Mouse (Mus musculus) CH12.LX (cell line): ENCODE results near the gene Tmprss11e. TPM values are rescaled to one million over a fixed set of nuclear protein-coding genes. Genes with fewer than 3 reads are reported as not detected.

ENCODE experiments used
- DNase-seq: peaks from one replicate; pipeline ENCODE4 v3.0.0-alpha.2; 2013; ENCODE audit errors: extremely low read depth
- H3K27ac ChIP-seq: 2 replicates; pipeline ENCODE4 v1.5.1; 2012; ENCODE audit warnings: low read depth, mild to moderate bottlenecking, control low read depth, moderate library complexity; ENCODE audit not compliant: insufficient read depth
- H3K27me3 ChIP-seq: replicated peaks from 2 replicates; pipeline ENCODE3; 2012; ENCODE audit warnings: inconsistent platforms
- H3K36me3 ChIP-seq, 2 experiments: replicated peaks in 1 of 2; 2 replicates each; pipeline versions ENCODE3 to v1.6.1; 2012; ENCODE audit warnings: inconsistent platforms in 1 of 2, low read length in 1 of 2, mild to moderate bottlenecking in 1 of 2, mixed read lengths in 1 of 2, moderate library complexity in 1 of 2; ENCODE audit not compliant: control insufficient read depth in 1 of 2, insufficient read depth in 1 of 2
- H3K4me1 ChIP-seq, 2 experiments: 2 replicates each; pipeline ENCODE4 v1.6.1; 2012; ENCODE audit warnings: inconsistent platforms in 1 of 2, moderate library complexity in 1 of 2; ENCODE audit not compliant: insufficient read depth in 2 of 2, control insufficient read depth in 1 of 2
- H3K4me2 ChIP-seq: 2 replicates; pipeline ENCODE4 v1.6.1; 2012; ENCODE audit warnings: low read depth, mild to moderate bottlenecking, control low read depth; ENCODE audit not compliant: poor library complexity, insufficient read depth, severe bottlenecking
- H3K4me3 ChIP-seq, 3 experiments: fragments of 150-350 bp in 1 of 3; sonication (generic) in 1 of 3; replicated peaks in 1 of 3; 2 replicates each; pipeline versions ENCODE3 to v1.5.1; 2011 to 2012; ENCODE audit warnings: low read depth in 2 of 3, low read length in 2 of 3, mild to moderate bottlenecking in 2 of 3, moderate library complexity in 2 of 3, control low read depth in 1 of 3, improper control_type of control experiment in 1 of 3, inconsistent platforms in 1 of 3, mixed read lengths in 1 of 3; ENCODE audit not compliant: poor library complexity in 1 of 3
- H3K79me2 ChIP-seq: replicated peaks from 2 replicates; pipeline ENCODE4 v1.6.1; 2012; ENCODE audit warnings: mild to moderate bottlenecking, moderate library complexity; ENCODE audit not compliant: control insufficient read depth, poor library complexity, insufficient read depth, severe bottlenecking; ENCODE audit errors: extremely low read depth
- H3K9ac ChIP-seq: 2 replicates; pipeline ENCODE4 v1.6.1; 2012; ENCODE audit warnings: low read depth, mild to moderate bottlenecking, control low read depth, moderate library complexity; ENCODE audit not compliant: insufficient read depth
- H3K9me3 ChIP-seq: replicated peaks from 2 replicates; pipeline ENCODE3; 2012; ENCODE audit warnings: low read length, inconsistent platforms, mixed read lengths
- BHLHE40 ChIP-seq: IDR thresholded peaks from 2 replicates; pipeline ENCODE4 v1.6.1; 2011; ENCODE audit warnings: mild to moderate bottlenecking, low read depth, low read length, improper control_type of control experiment
- CHD2 ChIP-seq: IDR thresholded peaks from 2 replicates; pipeline ENCODE4 v1.6.1; 2011; ENCODE audit warnings: low read length, improper control_type of control experiment
- CTCF ChIP-seq, 2 experiments: IDR thresholded peaks in 1 of 2; conservative IDR thresholded peaks in 1 of 2; 2 replicates each; pipeline ENCODE4 v1.5.1; 2011 to 2012; ENCODE audit warnings: low read depth in 2 of 2, low read length in 2 of 2, improper control_type of control experiment in 1 of 2, inconsistent platforms in 1 of 2, mild to moderate bottlenecking in 1 of 2, moderate library complexity in 1 of 2
- E2F4 ChIP-seq: IDR thresholded peaks from 2 replicates; pipeline ENCODE4 v1.6.1; 2011; ENCODE audit warnings: low read depth, low read length, improper control_type of control experiment; ENCODE audit not compliant: insufficient replicate concordance
- EP300 ChIP-seq: IDR thresholded peaks from 2 replicates; pipeline ENCODE4 v1.6.1; 2011; ENCODE audit warnings: low read length, improper control_type of control experiment
- ETS1 ChIP-seq: conservative IDR thresholded peaks from 2 replicates; pipeline ENCODE4 v1.6.1; 2012; ENCODE audit warnings: low read depth, mild to moderate bottlenecking, inconsistent platforms, low read length, improper control_type of control experiment, moderate library complexity
- IRF4 ChIP-seq: IDR thresholded peaks from 2 replicates; pipeline ENCODE4 v1.6.1; 2014; ENCODE audit warnings: low read depth, mild to moderate bottlenecking, inconsistent platforms, low read length, improper control_type of control experiment
- JUN ChIP-seq: IDR thresholded peaks from 2 replicates; pipeline ENCODE4 v1.6.1; 2011; ENCODE audit warnings: low read depth, mild to moderate bottlenecking, low read length, improper control_type of control experiment, moderate library complexity; ENCODE audit not compliant: insufficient read depth
- JUND ChIP-seq: conservative IDR thresholded peaks from 2 replicates; pipeline ENCODE4 v1.6.1; 2011; ENCODE audit warnings: low read depth, low read length, improper control_type of control experiment
- KAT2A ChIP-seq: IDR thresholded peaks from 2 replicates; pipeline ENCODE4 v1.6.1; 2012; ENCODE audit warnings: low read length, improper control_type of control experiment, inconsistent platforms; ENCODE audit not compliant: insufficient replicate concordance
- MAFK ChIP-seq: IDR thresholded peaks from 2 replicates; pipeline ENCODE4 v1.6.1; 2011; ENCODE audit warnings: low read length, improper control_type of control experiment; ENCODE audit not compliant: insufficient replicate concordance
- MAX ChIP-seq: IDR thresholded peaks from 2 replicates; pipeline ENCODE4 v1.6.1; 2011; ENCODE audit warnings: low read length, improper control_type of control experiment
- MEF2A ChIP-seq: IDR thresholded peaks from 2 replicates; pipeline ENCODE4 v1.6.1; 2014; ENCODE audit warnings: low read depth, mild to moderate bottlenecking, inconsistent platforms, low read length, improper control_type of control experiment, borderline replicate concordance
- MXI1 ChIP-seq: IDR thresholded peaks from 2 replicates; pipeline ENCODE4 v1.6.1; 2011; ENCODE audit warnings: mild to moderate bottlenecking, low read depth, low read length, improper control_type of control experiment
- MYC ChIP-seq: IDR thresholded peaks from 2 replicates; pipeline ENCODE4 v1.6.1; 2011; ENCODE audit warnings: low read depth, mild to moderate bottlenecking, improper control_type of control experiment, low read length
- NELFE ChIP-seq: IDR thresholded peaks from 2 replicates; pipeline ENCODE4 v1.6.1; 2011; ENCODE audit warnings: low read depth, low read length, improper control_type of control experiment
- NRF1 ChIP-seq: IDR thresholded peaks from 2 replicates; pipeline ENCODE4 v1.6.1; 2014; ENCODE audit warnings: low read depth, mild to moderate bottlenecking, inconsistent platforms, low read length, improper control_type of control experiment, moderate library complexity
- POLR2AphosphoS2 ChIP-seq: IDR thresholded peaks from 2 replicates; pipeline ENCODE4 v1.6.1; 2011; ENCODE audit warnings: low read depth, low read length, improper control_type of control experiment
- RAD21 ChIP-seq: IDR thresholded peaks from 2 replicates; pipeline ENCODE4 v1.6.1; 2011; ENCODE audit warnings: low read depth, mild to moderate bottlenecking, low read length, improper control_type of control experiment, moderate library complexity
- RCOR1 ChIP-seq: conservative IDR thresholded peaks from 2 replicates; pipeline ENCODE4 v1.6.1; 2012; ENCODE audit warnings: low read depth, mild to moderate bottlenecking, inconsistent platforms, low read length, improper control_type of control experiment
- SIN3A ChIP-seq: IDR thresholded peaks from 2 replicates; pipeline ENCODE4 v1.6.1; 2012; ENCODE audit warnings: low read length, improper control_type of control experiment, inconsistent platforms
- TCF12 ChIP-seq: IDR thresholded peaks from 2 replicates; pipeline ENCODE4 v1.6.1; 2014; ENCODE audit warnings: low read depth, mild to moderate bottlenecking, inconsistent platforms, low read length, improper control_type of control experiment
- USF1 ChIP-seq: IDR thresholded peaks from 2 replicates; pipeline ENCODE4 v1.6.1; 2014; ENCODE audit warnings: low read depth, mild to moderate bottlenecking, inconsistent platforms, low read length, improper control_type of control experiment
- ZKSCAN1 ChIP-seq: IDR thresholded peaks from 2 replicates; pipeline ENCODE4 v1.6.1; 2012; ENCODE audit warnings: low read depth, inconsistent platforms, low read length, improper control_type of control experiment, borderline replicate concordance
- ZMIZ1 ChIP-seq: IDR thresholded peaks from 2 replicates; pipeline ENCODE4 v1.6.1; 2012; ENCODE audit warnings: low read depth, mild to moderate bottlenecking, inconsistent platforms, low read length, improper control_type of control experiment
- ZNF384 ChIP-seq: IDR thresholded peaks from 2 replicates; pipeline ENCODE4 v1.6.1; 2012; ENCODE audit warnings: low read depth, low read length, improper control_type of control experiment, inconsistent platforms
- dilution Hi-C: fragments of 300-500 bp; cut with MboI; formaldehyde crosslinking; loops from 2 replicates; pipeline ENCODE4 v1.14.3; 2020; ENCODE audit warnings: low sequenced_read_pairs; ENCODE audit not compliant: extremely low pct_unique_long_range_greater_than_20kb, extremely low pct_ligation_motif_present
- in situ Hi-C: fragments of 300-500 bp; cut with MboI; formaldehyde crosslinking; loops from 3 replicates; pipeline ENCODE4 v1.14.3; 2019; ENCODE audit warnings: low sequenced_read_pairs, low pct_ligation_motif_present, low pct_unique_long_range_greater_than_20kb, mixed read lengths
- polyA plus RNA-seq: library from polyadenylated mRNA; unstranded; fragments of >175 nt; gene quantifications from 2 replicates; pipeline ENCODE4 v1.2.1, GENCODE M21; 2012; ENCODE audit warnings: low read depth; ENCODE audit not compliant: insufficient read length
- total RNA-seq, 2 experiments: library from RNA; depleted of rRNA; stranded (reverse); fragments of 300-350 nt in 1 of 2; fragments of >200 nt in 1 of 2; gene quantifications; 2 replicates each; pipeline ENCODE4 v1.2.3; 2012 to 2014

Gene Tmprss11e
- total and polyA plus RNA-seq, 3 experiments: not detected

DNA sequence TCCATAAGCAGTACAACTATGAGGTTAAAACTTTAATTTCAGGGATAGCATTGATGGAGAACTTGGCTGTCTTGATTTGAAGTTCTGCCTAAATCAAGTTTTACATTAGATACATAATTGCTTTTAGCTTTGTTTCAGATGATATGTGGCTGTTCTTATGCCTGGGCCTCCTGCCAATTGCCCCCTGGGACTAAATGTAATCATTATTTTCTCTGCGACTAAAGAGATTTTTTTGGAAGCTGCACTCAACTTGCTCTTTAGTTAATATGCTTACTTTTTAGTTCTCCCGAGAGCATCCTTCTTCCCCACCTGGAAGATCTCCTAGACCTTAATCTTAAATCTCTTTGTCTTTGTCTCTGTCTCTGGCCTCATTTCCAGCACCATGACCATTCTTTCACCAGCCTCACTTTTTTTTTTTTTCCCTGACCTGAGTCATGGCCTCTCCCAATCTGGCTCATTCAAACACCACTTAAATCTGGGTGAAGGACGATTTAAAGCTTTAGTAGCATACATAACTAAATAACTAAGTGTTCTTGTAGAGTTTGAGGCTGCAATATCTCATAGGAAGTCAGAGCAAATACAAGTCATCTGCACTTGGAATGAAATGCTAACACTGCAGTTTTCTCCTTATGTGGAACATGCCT lies 23.5 kb upstream of the Tmprss11e start (continued):
- TF ChIP-seq NELFE: no peak
- TF ChIP-seq, all 38 proteins: peak for 0

DNA sequence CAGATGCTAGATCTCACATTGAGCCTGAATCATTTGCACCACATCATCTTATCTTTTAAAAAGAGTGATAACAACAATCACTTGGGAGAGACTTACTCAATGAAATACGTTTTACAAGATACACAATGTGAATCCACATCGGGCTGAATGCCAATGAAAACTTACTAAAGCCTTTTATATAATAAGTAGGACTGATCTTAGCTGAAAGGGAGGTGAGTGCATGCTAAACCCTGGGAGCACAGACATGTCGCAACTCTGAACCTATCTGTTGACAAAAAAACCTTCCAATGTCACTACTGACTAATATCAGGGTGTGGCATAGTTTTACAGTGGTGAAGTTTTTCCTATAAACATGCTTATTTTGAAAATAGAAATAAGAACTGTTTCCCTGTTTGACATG lies 2.8 kb downstream of the Tmprss11e start:
- Histone ChIP-seq H3K9me3 (no peaks in the 10 kb centered on the region), H3K27ac (no peak overlapping the region), H3K4me3 (no peak overlapping the region), H3K36me3 (no peaks in the 10 kb centered on the region), H3K27me3 (no peaks in the 10 kb centered on the region), H3K4me2 (no peak overlapping the region), H3K79me2 (no peaks in the 10 kb centered on the region), H3K4me1 (peaks cover 0 to 32% of the 10 kb centered on the region in 2 experiments; a peak in 2 of 4 replicates), H3K9ac (no peak overlapping the region)
- in situ Hi-C loops: no loop called here
- TF ChIP-seq MAX (no peak), CTCF (conservative IDR thresholded peaks at IDR 0.05 in 1 of 2, IDR thresholded peaks at IDR 0.05 in 1 of 2; ENCODE audit: low read depth in 2 of 2, low read length in 2 of 2) (no peak)
- no peak for DNase-seq
- dilution Hi-C loops: no loop called here

DNA sequence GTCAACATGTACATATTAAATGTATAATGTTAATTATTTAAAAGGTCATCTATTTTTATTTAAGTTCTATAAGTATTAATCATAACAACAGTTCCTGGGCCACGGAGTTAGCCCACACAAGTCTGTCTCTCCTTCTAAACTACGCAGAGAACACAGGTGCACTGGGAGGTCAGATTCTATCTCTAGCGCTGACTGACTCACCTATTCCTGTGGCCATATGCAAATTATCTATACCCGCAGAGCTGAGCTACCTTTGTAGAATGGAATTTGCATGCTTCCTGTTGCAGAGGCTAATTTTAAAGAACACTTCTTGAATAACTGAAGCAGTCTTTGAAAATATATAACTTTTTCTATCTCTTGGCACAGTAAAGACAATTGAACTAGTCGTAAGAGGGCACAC lies 4.5 kb downstream of the Tmprss11e start:
- H3K27me3 ChIP-seq: no peaks in the 10 kb centered on the region
- dilution Hi-C loops: no loop called here
- no peaks in the 10 kb centered on the region for H3K79me2 ChIP-seq
- peaks cover 0 to 32% of the 10 kb centered on the region in 2 experiments; a peak in 2 of 4 replicates for H3K4me1 ChIP-seq
- H3K4me2 ChIP-seq: peak overlapping the region; percentile 55; the same call in 1 of the 2 replicates
- in situ Hi-C loops: no loop called here
- no peak overlapping the region for H3K27ac ChIP-seq
- no peaks in the 10 kb centered on the region for H3K9me3 ChIP-seq
- no peak overlapping the region for H3K9ac ChIP-seq
- no peaks in the 10 kb centered on the region for H3K36me3 ChIP-seq
- peak; percentile 79 for DNase-seq
- no peak; the same call in none of the 2 replicates for TF ChIP-seq RAD21
- no peak for TF ChIP-seq ZKSCAN1
- peak; percentile 89 for TF ChIP-seq JUND
- TF ChIP-seq MXI1: no peak
- peak; percentile 79 for TF ChIP-seq ETS1
- peak; percentile 89 for TF ChIP-seq TCF12
- TF ChIP-seq IRF4: peak; percentile 76
- peak; percentile 97 for TF ChIP-seq MEF2A
- TF ChIP-seq ZNF384: peak; percentile 53
- peak; percentile 76 for TF ChIP-seq MAFK
- TF ChIP-seq ZMIZ1: no peak
- TF ChIP-seq RCOR1: peak; percentile 85
- peak; percentile 43; the same call in 1 of the 2 replicates for TF ChIP-seq SIN3A
- no peak for TF ChIP-seq MYC
- peak; percentile 49; the same call in 1 of the 2 replicates for TF ChIP-seq CHD2
- no peak for TF ChIP-seq USF1
- no peak for TF ChIP-seq CTCF (conservative IDR thresholded peaks at IDR 0.05 in 1 of 2, IDR thresholded peaks at IDR 0.05 in 1 of 2; ENCODE audit: low read depth in 2 of 2, low read length in 2 of 2)
- peak; percentile 68; the same call in 1 of the 2 replicates for TF ChIP-seq BHLHE40
- peak; percentile 96 for TF ChIP-seq EP300
- TF ChIP-seq JUN: peak; percentile 94
- 0 out of 2 replicates have a peak, but pooled peaks have one; percentile 48 for TF ChIP-seq E2F4
- TF ChIP-seq MAX: 0 out of 2 replicates have a peak, but pooled peaks have one; percentile 23
- TF ChIP-seq KAT2A: no peak
- no peak for TF ChIP-seq POLR2AphosphoS2
- TF ChIP-seq NRF1: no peak
- no peak overlapping the region for H3K4me3 ChIP-seq
